Mouse (Mus musculus) natural killer cell, adult 2 months (primary cell): ENCODE results near the gene Cavin2.

Experiments used
- DNase-seq, 2 experiments: peaks; one replicate each; pipeline ENCODE4 v3.0.0; 2022; ENCODE audit warnings: low spot score in 2 of 2

The Cavin2 gene

GRCm38 (mm10) chr1:51288755-51289619, at the start of gene Cavin2:
Cavin2 (plus strand) TSS chr1:51289126.
- DNase-seq = no peak

DNA sequence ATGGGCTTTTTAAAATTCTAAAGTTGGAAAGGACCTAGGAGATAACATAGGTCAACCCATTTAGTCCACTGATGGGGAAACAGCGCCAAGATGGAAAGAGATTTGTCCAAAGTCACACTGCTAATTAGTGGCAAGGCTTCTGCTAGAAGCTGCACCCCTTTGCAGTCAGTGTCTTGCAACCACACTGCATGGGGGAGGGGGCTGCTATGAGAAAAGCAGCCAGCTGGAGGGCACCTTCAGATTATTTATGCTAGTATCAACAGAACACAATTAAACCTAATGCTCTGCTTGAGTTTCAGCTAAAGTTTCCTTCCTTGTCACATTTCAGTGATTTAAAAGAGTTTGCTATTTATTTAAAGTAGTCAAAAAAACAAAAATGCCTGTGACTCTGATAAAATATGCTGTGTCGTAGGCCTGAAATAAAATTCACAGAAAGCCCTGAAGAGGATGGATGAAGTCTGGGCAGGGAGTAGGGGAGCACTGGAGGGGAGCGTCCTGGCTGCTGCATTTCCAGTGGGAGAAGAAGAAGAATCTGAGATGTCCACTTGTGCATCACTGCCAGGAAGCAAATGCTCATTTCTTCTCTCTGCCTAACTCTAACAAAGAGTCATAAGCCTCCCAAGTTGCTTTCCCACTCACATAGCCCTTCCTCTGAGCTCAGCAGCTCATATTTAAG, 47.5 kb upstream of the Cavin2 start:
- no peak for DNase-seq

DNA sequence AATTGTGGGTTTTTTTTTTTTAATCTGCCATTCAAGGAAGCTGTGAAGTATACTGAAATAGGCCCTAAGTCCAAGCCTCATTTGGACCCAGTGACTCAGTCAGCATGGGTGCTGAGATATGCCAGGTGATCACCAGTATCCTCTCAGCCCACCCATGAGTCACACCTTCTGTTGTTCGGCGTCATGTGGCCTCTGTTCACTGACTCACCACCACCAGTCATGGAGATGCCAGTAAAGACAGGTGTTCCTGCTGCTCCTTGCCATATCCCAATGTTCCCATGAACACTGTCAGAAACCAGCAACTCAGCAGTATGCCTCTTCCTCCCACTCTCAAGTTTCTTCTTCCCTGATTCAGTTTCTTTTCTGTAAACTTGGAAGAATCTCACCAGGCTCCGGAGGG, 45.6 kb upstream of the Cavin2 start:
- DNase-seq = no peak

DNA sequence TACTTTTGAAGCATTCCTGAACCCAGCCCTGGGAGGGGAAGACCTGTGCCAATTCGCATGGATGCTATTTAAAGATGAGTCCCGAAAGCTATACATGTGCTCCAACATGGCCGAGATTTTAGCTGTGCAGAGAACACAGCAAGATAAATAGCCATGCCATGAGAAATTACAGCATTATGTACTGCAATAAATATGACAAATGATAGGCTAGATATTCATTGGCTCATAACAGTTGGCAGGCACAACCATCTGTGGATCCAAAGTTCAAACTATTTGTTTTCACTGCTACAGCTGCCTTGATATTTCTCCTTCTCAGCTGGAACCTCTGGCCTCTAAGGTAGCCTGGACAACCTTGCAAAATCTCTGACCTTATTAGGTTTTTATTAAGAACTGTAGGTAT, 45.1 kb upstream of the Cavin2 start:
- DNase-seq = no peak

- DNase-seq = no peak
Observed at GRCm38 (mm10) chr1:51245381-51245780, 43.5 kb upstream of the Cavin2 start.

DNA sequence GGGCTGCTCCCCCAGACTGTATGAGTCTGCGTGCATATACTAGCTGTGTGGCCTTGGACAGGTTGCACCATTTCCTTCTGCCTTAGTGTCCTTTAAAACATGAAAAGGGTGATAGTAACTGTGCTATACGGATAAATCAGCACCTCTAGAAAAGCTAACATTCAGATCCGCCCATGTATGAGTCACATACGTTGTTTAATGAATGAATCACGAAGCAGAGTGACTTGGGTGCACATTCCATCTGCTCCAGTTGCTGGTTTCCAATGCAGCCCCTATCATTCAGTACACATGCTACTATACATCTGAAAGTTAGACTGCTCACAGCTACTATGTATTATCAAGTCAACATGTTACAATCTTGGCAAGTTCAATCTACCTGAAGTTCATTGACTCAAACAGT, 38.6 kb upstream of the Cavin2 start:
- no peak for DNase-seq

GRCm38 (mm10) chr1:51265118-51265800, 23.7 kb upstream of the Cavin2 start:
- DNase-seq = no peak

DNA sequence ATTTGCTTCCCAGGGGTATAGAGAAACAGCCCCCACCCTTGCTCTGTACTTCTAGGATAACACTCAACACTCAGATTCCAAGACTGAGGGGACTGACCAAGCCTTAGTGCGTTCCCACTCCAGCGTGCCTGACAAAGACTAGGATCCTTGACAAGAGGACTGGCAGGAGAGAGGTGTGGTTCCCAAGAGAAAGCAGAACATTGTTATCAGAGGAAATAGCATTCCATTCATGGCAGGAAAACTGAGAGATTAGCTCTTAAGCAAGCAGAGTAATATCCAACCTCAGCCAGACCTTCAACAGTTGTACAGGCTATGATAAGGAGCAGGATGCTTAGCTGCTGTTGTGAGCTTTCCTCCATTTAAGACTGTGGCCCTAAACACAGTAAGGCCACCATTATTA, 23.0 kb upstream of the Cavin2 start:
- no peak for DNase-seq

GRCm38 (mm10) chr1:51267125-51267524, 21.8 kb upstream of the Cavin2 start:
- DNase-seq = no peak

DNA sequence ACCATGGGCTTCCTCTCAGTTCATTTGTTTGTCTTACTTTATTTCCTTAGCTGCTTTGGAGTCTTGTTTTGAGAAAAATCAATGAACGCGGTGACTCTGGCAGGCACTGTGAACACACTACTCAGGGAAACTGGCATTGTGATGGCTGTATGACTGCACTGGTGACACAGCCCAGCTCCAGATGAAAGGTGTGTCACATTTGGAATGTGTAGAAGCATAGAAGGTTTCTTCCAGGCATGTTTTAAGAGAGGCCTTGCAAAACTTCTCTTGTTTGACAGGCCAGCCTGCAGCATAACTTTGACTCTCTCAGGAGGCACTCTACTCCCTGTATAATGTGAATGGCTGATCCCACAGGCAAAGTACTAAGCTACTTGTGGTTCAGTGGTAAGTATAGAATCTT, 20.7 kb upstream of the Cavin2 start:
- no peak for DNase-seq

GRCm38 (mm10) chr1:51270196-51270935, 18.6 kb upstream of the Cavin2 start:
- DNase-seq = no peak

DNA sequence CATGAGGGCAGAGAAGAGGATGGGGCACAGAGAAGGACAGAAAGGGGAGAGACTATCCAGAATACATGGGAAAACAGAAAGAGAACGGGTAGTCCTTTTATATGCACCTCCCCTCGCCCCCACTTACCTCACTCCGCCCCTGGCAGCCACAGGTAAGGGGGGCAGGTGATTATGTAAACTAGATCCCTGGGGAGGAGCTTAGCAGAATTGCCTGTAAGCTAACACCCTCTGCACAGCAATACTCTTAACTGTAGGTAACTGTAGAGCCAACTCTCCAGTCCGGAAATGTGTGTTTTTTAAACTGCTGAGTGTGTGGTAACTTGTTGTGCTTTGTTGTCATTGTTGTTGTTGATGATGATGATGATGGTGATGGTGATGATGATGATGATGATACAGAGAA, 17.1 kb upstream of the Cavin2 start:
- DNase-seq = no peak

DNA sequence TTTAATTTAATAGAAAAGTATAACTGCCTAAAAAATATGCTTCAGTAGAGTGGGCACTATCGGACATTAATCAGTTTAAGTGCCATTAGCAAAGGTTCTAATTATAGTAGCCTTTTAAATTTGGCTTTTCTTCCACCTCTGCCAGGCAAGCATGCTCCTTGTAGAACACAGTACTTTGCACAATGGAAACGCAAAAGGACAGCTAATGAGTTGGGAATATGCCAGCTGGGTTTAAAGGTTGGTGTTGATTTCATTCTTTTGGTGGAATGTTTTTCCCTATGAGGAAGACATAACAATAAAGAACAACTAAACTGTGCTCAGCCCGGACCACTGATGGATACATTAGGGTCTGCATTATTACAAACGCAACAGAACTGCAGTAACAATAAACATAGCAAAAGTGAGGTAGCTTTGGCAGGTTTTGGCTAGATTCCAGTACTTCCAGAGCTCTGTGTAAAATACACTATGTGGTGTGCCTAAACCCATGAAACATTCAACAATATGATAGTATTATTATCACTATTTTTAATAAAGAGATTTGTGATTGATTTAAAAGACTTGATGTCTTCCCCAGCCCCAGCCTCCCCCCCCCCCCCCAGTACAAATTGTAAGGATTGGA, 16.2 kb upstream of the Cavin2 start:
- no peak for DNase-seq

- no peak for DNase-seq
Observed at GRCm38 (mm10) chr1:51277879-51278567, 10.9 kb upstream of the Cavin2 start.

DNA sequence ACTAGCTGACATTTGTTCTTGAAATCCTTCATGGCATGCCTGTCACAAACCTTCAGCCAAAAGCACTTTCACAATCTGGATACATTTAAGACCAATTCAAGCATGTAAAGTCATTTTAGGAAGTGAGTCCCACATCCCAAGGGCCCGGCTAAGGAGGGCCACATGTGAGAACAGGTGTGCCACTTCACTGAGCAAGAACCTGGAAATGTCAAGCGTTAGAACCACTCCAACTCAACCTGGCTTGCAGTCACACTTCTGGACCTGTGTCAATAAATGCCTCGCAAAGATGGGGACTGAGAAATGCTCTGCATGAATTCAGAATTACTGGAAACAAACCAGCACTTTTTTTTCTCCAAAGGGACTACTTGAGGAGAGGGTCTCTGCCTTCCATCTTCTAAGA, 725 bp upstream of the Cavin2 start:
- no peak for DNase-seq

DNA sequence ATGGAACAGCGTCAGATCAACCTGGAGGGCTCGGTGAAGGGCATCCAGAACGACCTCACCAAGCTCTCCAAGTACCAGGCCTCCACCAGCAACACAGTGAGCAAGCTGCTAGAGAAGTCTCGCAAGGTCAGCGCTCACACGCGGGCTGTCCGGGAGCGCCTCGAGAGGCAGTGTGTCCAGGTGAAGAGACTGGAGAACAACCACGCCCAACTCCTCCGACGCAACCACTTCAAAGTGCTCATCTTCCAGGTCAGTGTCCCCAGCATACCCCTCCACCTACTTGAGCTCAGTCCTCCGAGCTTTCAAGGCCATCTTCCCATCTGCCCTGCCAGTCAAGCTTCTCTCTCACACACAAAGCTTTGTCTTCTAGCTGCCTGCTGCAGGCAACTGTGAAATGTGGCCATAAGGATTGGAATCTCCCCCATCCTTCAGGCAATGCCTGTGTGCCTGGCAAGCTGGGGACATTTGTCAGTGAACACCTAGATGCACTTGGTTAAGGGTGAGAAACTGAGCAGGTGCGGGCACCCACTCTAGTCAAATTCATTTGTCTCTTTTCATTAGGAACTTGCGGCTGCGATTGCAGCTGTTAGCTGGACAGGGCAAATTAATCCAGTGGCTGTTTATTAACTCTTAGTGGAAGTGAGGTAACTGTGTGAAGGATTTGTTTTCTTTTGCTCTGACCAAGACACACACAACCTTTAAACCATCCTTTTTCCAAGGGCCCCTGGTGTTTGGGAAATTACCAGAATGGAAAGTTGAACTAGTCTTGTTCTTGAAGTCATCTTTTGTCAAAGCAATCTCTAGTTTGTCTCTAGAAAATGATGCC, 907 bp downstream of the Cavin2 start:
- DNase-seq = no peak

- no peak for DNase-seq
Observed at GRCm38 (mm10) chr1:51290634-51291033, 1.7 kb downstream of the Cavin2 start.

DNA sequence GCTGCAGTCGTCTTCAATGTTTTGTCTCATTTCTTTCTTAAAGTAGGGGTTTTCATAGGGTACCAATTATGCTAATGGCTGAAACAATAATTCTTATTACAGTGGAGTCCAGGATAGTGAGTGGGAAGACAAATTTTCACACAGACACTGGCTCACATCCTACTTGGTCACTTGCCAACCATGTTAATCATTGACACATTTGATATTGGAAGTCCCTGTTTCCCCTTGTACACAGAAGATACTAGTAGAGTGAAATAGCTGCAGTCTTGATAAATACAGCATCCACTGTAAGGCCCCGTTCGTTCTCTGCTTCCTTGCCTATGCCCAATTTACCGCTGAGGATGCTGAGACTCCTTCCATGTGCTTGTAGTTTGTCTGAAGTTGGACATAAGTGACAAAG, 3.4 kb downstream of the Cavin2 start:
- DNase-seq = no peak

- no peak for DNase-seq
Observed at GRCm38 (mm10) chr1:51300295-51300930, 11.5 kb downstream of the Cavin2 start.

GRCm38 (mm10) chr1:51307056-51307455, 18.1 kb downstream of the Cavin2 start:
- DNase-seq = no peak
